Mouse (Mus musculus): ENCODE results near the gene H2afv. TPM values are rescaled to one million over a fixed set of nuclear protein-coding genes. Genes with fewer than 3 reads are reported as not detected.
A peak's percentile ranks its signal among the peaks of the same experiment; 100 is the strongest.
"Not testable (repeated sequence)": the region's sequence is repeated elsewhere in the genome, so short reads cannot be mapped to it uniquely, and the experiment has no call there.

H2afv gene
- total and polyA plus RNA-seq, 3 experiments, result 53.2 to 97.5 (median 77.3) TPM

GRCm38 (mm10) chr11:6414751-6415550 is 29.3 kb downstream of the H2afv start, which contains the start of gene Ppia:
Gene Ppia (plus strand): TSS chr11:6415443.
- peak within 1 kb of the TSS; percentile 83 for H3K4me3 ChIP-seq (ENCODE audit: low read depth, low read length)
- H3K27me3 ChIP-seq (ENCODE audit: insufficient read depth, low read length), result no peaks in the 10 kb centered on the region
- no peaks in the 10 kb centered on the region for H3K9me3 ChIP-seq (replicated peaks)
- H3K4me1 ChIP-seq (ENCODE audit: insufficient read depth, low read depth, low read length), result peaks cover 41% of the 10 kb centered on the region
- DNase-seq (ENCODE audit: low spot score), result peak; percentile 52
- peaks cover 28% of the 10 kb centered on the region for H3K36me3 ChIP-seq (replicated peaks)
- 0 out of 2 replicates have a peak, but pooled peaks have one; percentile 18 for ATAC-seq (ENCODE audit: extremely low read depth, insufficient number of reproducible peaks, low FRiP score, poor library complexity, severe bottlenecking)
- TF ChIP-seq CTCF (IDR thresholded peaks at IDR 0.05; ENCODE audit: low read depth, low read length) (no peak), POLR2AphosphoS5 (IDR thresholded peaks at IDR 0.05; ENCODE audit: insufficient replicate concordance, low read depth, low read length) (no peak), TAL1 (conservative IDR thresholded peaks at IDR 0.05; ENCODE audit: low read depth, low read length) (no peak), GATA1 (IDR thresholded peaks at IDR 0.05; ENCODE audit: borderline replicate concordance, low read length) (no peak), GATA2 (IDR thresholded peaks at IDR 0.05; ENCODE audit: borderline replicate concordance, low read depth, low read length) (no peak)

- DNase-seq (ENCODE audit: low spot score), result no peak
These were observed 31.0 kb downstream of the H2afv start for GRCm38 (mm10) chr11:6413264-6413663.

GRCm38 (mm10) chr11:6411684-6412083 is 32.6 kb downstream of the H2afv start:
- peaks cover 41% of the 10 kb centered on the region for H3K4me1 ChIP-seq (ENCODE audit: insufficient read depth, low read depth, low read length)
- TF ChIP-seq TAL1 (conservative IDR thresholded peaks at IDR 0.05; ENCODE audit: low read depth, low read length) (no peak), CTCF (IDR thresholded peaks at IDR 0.05; ENCODE audit: low read depth, low read length) (peak; percentile 95), GATA1 (IDR thresholded peaks at IDR 0.05; ENCODE audit: borderline replicate concordance, low read length) (no peak)
- DNase-seq (ENCODE audit: low spot score) (peak; percentile 54), ATAC-seq (ENCODE audit: extremely low read depth, insufficient number of reproducible peaks, low FRiP score, poor library complexity, severe bottlenecking) (no peak)
- H3K27me3 ChIP-seq (ENCODE audit: insufficient read depth, low read length), result no peaks in the 10 kb centered on the region
- H3K9me3 ChIP-seq (replicated peaks), result no peaks in the 10 kb centered on the region
- H3K4me3 ChIP-seq (ENCODE audit: low read depth, low read length), result no peak overlapping the region
- peaks cover 11% of the 10 kb centered on the region for H3K36me3 ChIP-seq (replicated peaks)

More at GRCm38 (mm10) chr11:6413264-6413663, 31.0 kb downstream of the H2afv start:
- H3K4me3 ChIP-seq (ENCODE audit: low read depth, low read length), result no peak overlapping the region
- H3K9me3 ChIP-seq (replicated peaks), result no peaks in the 10 kb centered on the region
- ATAC-seq (ENCODE audit: extremely low read depth, insufficient number of reproducible peaks, low FRiP score, poor library complexity, severe bottlenecking), result no peak
- peaks cover 14% of the 10 kb centered on the region for H3K36me3 ChIP-seq (replicated peaks)
- H3K27me3 ChIP-seq (ENCODE audit: insufficient read depth, low read length), result no peaks in the 10 kb centered on the region
- peaks cover 41% of the 10 kb centered on the region for H3K4me1 ChIP-seq (ENCODE audit: insufficient read depth, low read depth, low read length)
- TF ChIP-seq CTCF (IDR thresholded peaks at IDR 0.05; ENCODE audit: low read depth, low read length) (no peak), GATA2 (IDR thresholded peaks at IDR 0.05; ENCODE audit: borderline replicate concordance, low read depth, low read length) (no peak), GATA1 (IDR thresholded peaks at IDR 0.05; ENCODE audit: borderline replicate concordance, low read length) (no peak), TAL1 (conservative IDR thresholded peaks at IDR 0.05; ENCODE audit: low read depth, low read length) (no peak), POLR2AphosphoS5 (IDR thresholded peaks at IDR 0.05; ENCODE audit: insufficient replicate concordance, low read depth, low read length) (no peak)

GRCm38 (mm10) chr11:6410755-6411154 is 33.5 kb downstream of the H2afv start:
- Histone ChIP-seq H3K4me1 (ENCODE audit: insufficient read depth, low read depth, low read length) (peaks cover 41% of the 10 kb centered on the region), H3K36me3 (replicated peaks) (peaks cover 14% of the 10 kb centered on the region)
- not testable (repeated sequence) for DNase-seq (ENCODE audit: low spot score); ATAC-seq (ENCODE audit: extremely low read depth, insufficient number of reproducible peaks, low FRiP score, poor library complexity, severe bottlenecking); H3K9me3 ChIP-seq (replicated peaks); H3K4me3 ChIP-seq (ENCODE audit: low read depth, low read length); H3K27me3 ChIP-seq (ENCODE audit: insufficient read depth, low read length)

GRCm38 (mm10) chr11:6410050-6410602 is 34.1 kb downstream of the H2afv start:
- TF ChIP-seq POLR2AphosphoS5 (IDR thresholded peaks at IDR 0.05; ENCODE audit: insufficient replicate concordance, low read depth, low read length), result no peak
- ATAC-seq (ENCODE audit: extremely low read depth, insufficient number of reproducible peaks, low FRiP score, poor library complexity, severe bottlenecking) (0 out of 2 replicates have a peak, but pooled peaks have one; percentile 12), DNase-seq (ENCODE audit: low spot score) (no peak)
- Histone ChIP-seq H3K9me3 (replicated peaks) (no peaks in the 10 kb centered on the region), H3K27me3 (ENCODE audit: insufficient read depth, low read length) (no peaks in the 10 kb centered on the region), H3K4me3 (ENCODE audit: low read depth, low read length) (no peak overlapping the region; the same call in 1 of the 2 replicates), H3K36me3 (replicated peaks) (peaks cover 21% of the 10 kb centered on the region), H3K4me1 (ENCODE audit: insufficient read depth, low read depth, low read length) (peaks cover 43% of the 10 kb centered on the region)

- Histone ChIP-seq H3K36me3 (replicated peaks) (peaks cover 50% of the 10 kb centered on the region), H3K4me3 (ENCODE audit: low read depth, low read length) (no peak overlapping the region), H3K9me3 (replicated peaks) (no peaks in the 10 kb centered on the region), H3K4me1 (ENCODE audit: insufficient read depth, low read depth, low read length) (peaks cover 34% of the 10 kb centered on the region), H3K27me3 (ENCODE audit: insufficient read depth, low read length) (no peaks in the 10 kb centered on the region)
- ATAC-seq (ENCODE audit: extremely low read depth, insufficient number of reproducible peaks, low FRiP score, poor library complexity, severe bottlenecking), result no peak
- no peak for DNase-seq (ENCODE audit: low spot score)
- TF ChIP-seq TAL1 (conservative IDR thresholded peaks at IDR 0.05; ENCODE audit: low read depth, low read length) (no peak), GATA1 (IDR thresholded peaks at IDR 0.05; ENCODE audit: borderline replicate concordance, low read length) (no peak), CTCF (IDR thresholded peaks at IDR 0.05; ENCODE audit: low read depth, low read length) (no peak), POLR2AphosphoS5 (IDR thresholded peaks at IDR 0.05; ENCODE audit: insufficient replicate concordance, low read depth, low read length) (no peak; the same call in 1 of the 2 replicates), GATA2 (IDR thresholded peaks at IDR 0.05; ENCODE audit: borderline replicate concordance, low read depth, low read length) (no peak)
These were observed 37.1 kb downstream of the H2afv start for GRCm38 (mm10) chr11:6407162-6407621.

Measured in G1E (cell line).